Mouse (Mus musculus): Measurements from ENCODE around the gene H2-DMb2.

H2-DMb2 gene

GRCm38 (mm10) chr17:34143033-34143432 lies at the start of gene H2-DMb2:
TSS of gene H2-DMb2 (plus strand) at chr17:34143307.
- in situ Hi-C loops (cut with MboI): no loop called here

GRCm38 (mm10) chr17:34094283-34095035 lies 48.6 kb upstream of the H2-DMb2 start:
- in situ Hi-C loops (cut with MboI): loop anchor here (5.0 kb wide), 1 partner anchor 73 kb away; no protein-coding TSS in a partner anchor

DNA sequence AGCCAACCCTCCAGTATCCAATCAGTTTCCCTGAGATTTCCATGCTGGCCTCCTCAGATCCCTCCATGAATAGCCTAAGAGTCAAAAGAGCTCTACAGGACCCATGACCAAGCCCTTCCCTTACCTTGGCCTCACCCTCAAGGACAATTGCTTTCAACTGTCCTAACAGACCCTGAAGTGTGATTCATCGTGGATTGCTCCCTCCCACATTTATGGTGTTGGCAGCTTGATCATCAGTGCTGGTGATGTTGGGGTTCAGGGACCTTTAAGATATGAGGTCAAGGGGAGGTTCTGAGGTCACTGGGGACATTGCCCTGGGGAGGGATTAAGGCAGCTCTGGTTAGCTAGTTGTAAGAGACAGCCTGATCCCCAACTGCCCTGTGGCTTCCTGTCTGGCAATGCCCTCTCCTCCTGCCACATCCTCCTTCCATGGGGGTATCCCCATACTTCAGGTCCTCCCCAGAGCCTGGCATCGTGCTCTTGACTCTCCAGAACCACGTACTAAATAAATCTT lies 46.6 kb upstream of the H2-DMb2 start:
- in situ Hi-C loops (cut with MboI): loop anchor here (5.0 kb wide), 1 partner anchor 71 kb away; no protein-coding TSS in a partner anchor

DNA sequence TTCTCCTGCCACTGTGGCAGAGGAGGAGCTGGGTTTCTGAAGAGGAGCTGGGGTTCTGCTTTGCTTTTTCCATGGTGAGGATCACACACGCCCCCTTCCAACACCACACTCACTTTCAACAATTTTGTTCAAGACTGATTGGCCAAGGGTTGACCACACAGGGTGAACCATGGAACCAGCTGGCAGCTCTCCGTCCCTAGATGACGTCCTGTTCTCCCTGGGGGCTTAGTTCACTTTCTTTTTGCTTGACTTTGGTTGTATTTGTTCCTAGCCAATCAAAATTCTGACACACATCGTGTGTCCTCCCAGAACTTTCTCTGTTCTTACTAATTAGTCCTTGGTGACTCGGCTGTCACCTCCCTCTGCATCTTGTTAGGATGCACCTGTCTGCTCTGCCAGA lies 45.8 kb upstream of the H2-DMb2 start:
- in situ Hi-C loops (cut with MboI): loop anchor here (5.0 kb wide), 1 partner anchor 70 kb away; no protein-coding TSS in a partner anchor

GRCm38 (mm10) chr17:34098709-34099479 lies 44.2 kb upstream of the H2-DMb2 start:
- in situ Hi-C loops (cut with MboI): loop anchor here (5.0 kb wide), 1 partner anchor 68 kb away; no protein-coding TSS in a partner anchor

GRCm38 (mm10) chr17:34099531-34099930 lies 43.6 kb upstream of the H2-DMb2 start:
- in situ Hi-C loops (cut with MboI): loop anchor here (5.0 kb wide), 1 partner anchor 68 kb away; no protein-coding TSS in a partner anchor

GRCm38 (mm10) chr17:34101185-34101584 lies 41.9 kb upstream of the H2-DMb2 start:
- in situ Hi-C loops (cut with MboI): no loop called here

DNA sequence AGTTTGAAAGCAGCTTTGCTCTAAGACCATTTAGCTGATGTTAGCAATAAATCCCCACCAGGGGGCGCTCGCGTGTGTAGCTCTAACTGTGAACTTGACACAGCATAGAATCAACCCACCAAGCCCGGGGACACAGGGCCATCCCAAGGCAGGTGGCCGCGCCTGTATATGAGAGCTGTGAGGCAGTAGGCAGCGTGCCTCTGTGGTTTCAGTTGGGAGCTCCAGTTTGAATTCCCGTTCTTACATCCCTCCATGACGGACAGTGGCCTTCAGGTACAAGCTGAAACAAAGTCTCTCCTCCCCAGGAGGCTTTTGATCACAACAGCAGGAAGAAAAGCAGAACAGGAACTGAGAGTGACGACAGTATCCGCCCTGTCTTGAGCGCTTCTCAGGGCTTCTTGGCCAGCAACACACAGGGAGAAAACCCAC lies 41.5 kb upstream of the H2-DMb2 start:
- in situ Hi-C loops (cut with MboI): no loop called here

- in situ Hi-C loops (cut with MboI): no loop called here
Observed at GRCm38 (mm10) chr17:34102831-34103230, 40.3 kb upstream of the H2-DMb2 start.

- in situ Hi-C loops (cut with MboI): no loop called here
Observed at GRCm38 (mm10) chr17:34104804-34105203, 38.3 kb upstream of the H2-DMb2 start.

DNA sequence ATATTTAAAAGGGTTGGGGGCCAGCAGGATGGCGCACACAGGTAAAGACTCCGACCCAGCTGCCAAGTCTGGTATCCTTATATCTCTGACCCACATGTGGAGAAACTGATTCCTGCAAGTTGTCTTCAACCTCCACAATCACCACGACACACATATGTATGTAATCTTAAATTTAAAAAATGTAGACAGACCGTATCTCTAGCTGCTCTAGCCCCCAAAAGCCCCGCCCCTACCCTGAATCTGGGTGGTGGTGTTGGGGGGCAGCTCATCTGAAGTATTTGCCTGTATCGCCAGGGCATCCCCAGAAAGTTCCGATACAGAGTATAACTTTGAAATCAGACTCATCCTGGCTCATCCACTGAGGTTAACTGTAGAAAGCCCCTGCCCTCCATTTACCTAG lies 36.6 kb upstream of the H2-DMb2 start:
- in situ Hi-C loops (cut with MboI): no loop called here

- in situ Hi-C loops (cut with MboI): no loop called here
Observed at GRCm38 (mm10) chr17:34107109-34107867, 35.8 kb upstream of the H2-DMb2 start.

DNA sequence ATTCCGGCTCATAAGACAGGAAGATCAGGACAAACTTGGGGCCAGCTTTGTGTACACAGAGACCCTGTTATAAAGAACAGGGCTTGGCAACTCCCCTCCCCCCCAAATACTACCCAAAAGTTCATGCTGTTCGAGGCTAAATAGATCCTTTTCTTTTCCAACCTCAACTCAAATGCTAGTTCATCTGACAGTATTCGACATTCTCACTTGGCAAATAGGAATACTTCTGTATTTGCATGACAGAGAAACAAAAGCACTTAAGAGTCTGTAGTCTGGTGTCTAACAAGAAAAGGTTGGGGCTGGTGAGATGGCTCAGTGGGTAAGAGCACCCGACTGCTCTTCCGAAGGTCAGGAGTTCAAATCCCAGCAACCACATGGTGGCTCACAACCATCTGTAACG lies 34.6 kb upstream of the H2-DMb2 start:
- in situ Hi-C loops (cut with MboI): no loop called here

- in situ Hi-C loops (cut with MboI): no loop called here
Observed at GRCm38 (mm10) chr17:34109038-34109805, 33.9 kb upstream of the H2-DMb2 start.

GRCm38 (mm10) chr17:34109806-34110195 lies 33.3 kb upstream of the H2-DMb2 start:
- in situ Hi-C loops (cut with MboI): no loop called here

GRCm38 (mm10) chr17:34110309-34110708 lies 32.8 kb upstream of the H2-DMb2 start:
- in situ Hi-C loops (cut with MboI): no loop called here

DNA sequence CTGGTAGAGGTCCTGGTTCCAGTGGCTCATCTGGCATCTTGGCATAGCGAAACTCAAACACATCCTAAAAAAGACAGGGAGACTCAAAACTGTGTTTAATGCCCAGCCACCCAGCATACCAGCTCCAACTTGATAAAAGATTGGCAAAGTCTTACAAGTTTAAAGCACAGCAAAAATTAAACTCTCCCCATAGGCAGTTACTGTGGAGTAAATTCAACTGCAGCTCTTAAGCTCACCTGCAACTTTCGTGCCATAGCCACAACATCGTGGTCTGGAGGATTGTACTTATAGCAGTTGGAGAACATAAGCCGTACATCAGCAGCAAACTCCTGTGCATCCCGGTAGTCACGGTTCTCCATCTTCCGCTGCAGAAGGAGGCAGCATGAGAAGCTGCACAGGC lies 29.0 kb upstream of the H2-DMb2 start:
- in situ Hi-C loops (cut with MboI): no loop called here

GRCm38 (mm10) chr17:34116736-34117370 lies 26.3 kb upstream of the H2-DMb2 start:
- in situ Hi-C loops (cut with MboI): no loop called here

GRCm38 (mm10) chr17:34117421-34118112 lies 25.5 kb upstream of the H2-DMb2 start:
- in situ Hi-C loops (cut with MboI): no loop called here

Measured in mature B cell (primary cell).